Mouse (Mus musculus): ENCODE data around the gene Gpr39. TPM values are rescaled to one million over a fixed set of nuclear protein-coding genes. Genes with fewer than 3 reads are reported as not detected.

Gene Gpr39
- total and polyA plus RNA-seq, 2 experiments, result 3.7 to 5.2 TPM

- DNase-seq (ENCODE audit: extremely low read depth, low read depth, low spot score), result peak; percentile 6
- Histone ChIP-seq H3K4me3 (ENCODE audit: insufficient read depth, low read depth, low read length) (no peak overlapping the region), H3K27me3 (ENCODE audit: control insufficient read depth, insufficient read depth, low read length) (no peaks in the 10 kb centered on the region), H3K36me3 (ENCODE audit: control insufficient read depth, insufficient read depth, low read length) (no peaks in the 10 kb centered on the region), H3K79me2 (ENCODE audit: control insufficient read depth, insufficient read depth, low read length) (no peaks in the 10 kb centered on the region), H3K9ac (ENCODE audit: low read depth, low read length) (no peak overlapping the region), H3K27ac (replicated peaks; ENCODE audit: insufficient read depth, low read depth, low read length) (no peak overlapping the region), H3K4me1 (ENCODE audit: control insufficient read depth, insufficient read depth, low read length) (no peaks in the 10 kb centered on the region)
- TF ChIP-seq POLR2A (IDR thresholded peaks at IDR 0.05; ENCODE audit: extremely low read depth, insufficient read depth, low read length), result no peak
- WGBS, result 88% methylated on average over 1 of the region's 1 CpGs
Measured at GRCm38 (mm10) chr1:125652836-125653594, 23.8 kb upstream of the Gpr39 start.

GRCm38 (mm10) chr1:125657416-125657815 lies 19.4 kb upstream of the Gpr39 start:
- DNase-seq (ENCODE audit: extremely low read depth, low read depth, low spot score), result no peak
- no peak for TF ChIP-seq CTCF (IDR thresholded peaks at IDR 0.05; ENCODE audit: low read depth, low read length)
- no peak for TF ChIP-seq POLR2A (IDR thresholded peaks at IDR 0.05; ENCODE audit: extremely low read depth, insufficient read depth, low read length)
- Histone ChIP-seq H3K27ac (replicated peaks; ENCODE audit: insufficient read depth, low read depth, low read length) (no peak overlapping the region), H3K4me1 (ENCODE audit: control insufficient read depth, insufficient read depth, low read length) (no peaks in the 10 kb centered on the region), H3K4me3 (ENCODE audit: insufficient read depth, low read depth, low read length) (no peak overlapping the region), H3K9ac (ENCODE audit: low read depth, low read length) (no peak overlapping the region), H3K36me3 (ENCODE audit: control insufficient read depth, insufficient read depth, low read length) (no peaks in the 10 kb centered on the region), H3K79me2 (ENCODE audit: control insufficient read depth, insufficient read depth, low read length) (no peaks in the 10 kb centered on the region), H3K27me3 (ENCODE audit: control insufficient read depth, insufficient read depth, low read length) (no peaks in the 10 kb centered on the region)
- 82% methylated on average over 5 of the region's 5 CpGs for WGBS

GRCm38 (mm10) chr1:125660151-125660550 lies 16.6 kb upstream of the Gpr39 start:
- no peak overlapping the region for H3K4me3 ChIP-seq (ENCODE audit: insufficient read depth, low read depth, low read length)
- WGBS, result 90% methylated on average over 4 of the region's 4 CpGs
- no peak overlapping the region for H3K9ac ChIP-seq (ENCODE audit: low read depth, low read length)
- DNase-seq (ENCODE audit: extremely low read depth, low read depth, low spot score), result no peak
- no peaks in the 10 kb centered on the region for H3K79me2 ChIP-seq (ENCODE audit: control insufficient read depth, insufficient read depth, low read length)
- H3K27ac ChIP-seq (replicated peaks; ENCODE audit: insufficient read depth, low read depth, low read length), result no peak overlapping the region
- no peaks in the 10 kb centered on the region for H3K4me1 ChIP-seq (ENCODE audit: control insufficient read depth, insufficient read depth, low read length)
- H3K36me3 ChIP-seq (ENCODE audit: control insufficient read depth, insufficient read depth, low read length), result no peaks in the 10 kb centered on the region
- H3K27me3 ChIP-seq (ENCODE audit: control insufficient read depth, insufficient read depth, low read length), result no peaks in the 10 kb centered on the region
- TF ChIP-seq CTCF (IDR thresholded peaks at IDR 0.05; ENCODE audit: low read depth, low read length), result no peak
- TF ChIP-seq POLR2A (IDR thresholded peaks at IDR 0.05; ENCODE audit: extremely low read depth, insufficient read depth, low read length), result no peak

- no peaks in the 10 kb centered on the region for H3K4me1 ChIP-seq (ENCODE audit: control insufficient read depth, insufficient read depth, low read length)
- no peak overlapping the region for H3K4me3 ChIP-seq (ENCODE audit: insufficient read depth, low read depth, low read length)
- no peak for DNase-seq (ENCODE audit: extremely low read depth, low read depth, low spot score)
- WGBS, result 98% methylated on average over 4 of the region's 4 CpGs
- no peak for TF ChIP-seq POLR2A (IDR thresholded peaks at IDR 0.05; ENCODE audit: extremely low read depth, insufficient read depth, low read length)
- no peak for TF ChIP-seq CTCF (IDR thresholded peaks at IDR 0.05; ENCODE audit: low read depth, low read length)
- no peaks in the 10 kb centered on the region for H3K27me3 ChIP-seq (ENCODE audit: control insufficient read depth, insufficient read depth, low read length)
- no peaks in the 10 kb centered on the region for H3K36me3 ChIP-seq (ENCODE audit: control insufficient read depth, insufficient read depth, low read length)
- H3K9ac ChIP-seq (ENCODE audit: low read depth, low read length), result no peak overlapping the region
- H3K79me2 ChIP-seq (ENCODE audit: control insufficient read depth, insufficient read depth, low read length), result no peaks in the 10 kb centered on the region
- no peak overlapping the region for H3K27ac ChIP-seq (replicated peaks; ENCODE audit: insufficient read depth, low read depth, low read length)
Measured at GRCm38 (mm10) chr1:125660901-125661300, 15.9 kb upstream of the Gpr39 start.

- DNase-seq (ENCODE audit: extremely low read depth, low read depth, low spot score), result no peak
Measured at GRCm38 (mm10) chr1:125662058-125662457, 14.7 kb upstream of the Gpr39 start.

GRCm38 (mm10) chr1:125662660-125663059 lies 14.1 kb upstream of the Gpr39 start:
- Histone ChIP-seq H3K27ac (replicated peaks; ENCODE audit: insufficient read depth, low read depth, low read length) (no peak overlapping the region), H3K9ac (ENCODE audit: low read depth, low read length) (no peak overlapping the region), H3K4me1 (ENCODE audit: control insufficient read depth, insufficient read depth, low read length) (no peaks in the 10 kb centered on the region), H3K27me3 (ENCODE audit: control insufficient read depth, insufficient read depth, low read length) (no peaks in the 10 kb centered on the region), H3K4me3 (ENCODE audit: insufficient read depth, low read depth, low read length) (no peak overlapping the region), H3K36me3 (ENCODE audit: control insufficient read depth, insufficient read depth, low read length) (no peaks in the 10 kb centered on the region), H3K79me2 (ENCODE audit: control insufficient read depth, insufficient read depth, low read length) (no peaks in the 10 kb centered on the region)
- no peak for TF ChIP-seq POLR2A (IDR thresholded peaks at IDR 0.05; ENCODE audit: extremely low read depth, insufficient read depth, low read length)
- TF ChIP-seq CTCF (IDR thresholded peaks at IDR 0.05; ENCODE audit: low read depth, low read length), result no peak
- no peak for DNase-seq (ENCODE audit: extremely low read depth, low read depth, low spot score)
- WGBS, result 73% methylated on average over 5 of the region's 5 CpGs

More at GRCm38 (mm10) chr1:125662058-125662457, 14.7 kb upstream of the Gpr39 start:
- TF ChIP-seq POLR2A (IDR thresholded peaks at IDR 0.05; ENCODE audit: extremely low read depth, insufficient read depth, low read length) (no peak), CTCF (IDR thresholded peaks at IDR 0.05; ENCODE audit: low read depth, low read length) (no peak)
- WGBS, result 85% methylated on average over 2 of the region's 2 CpGs
- Histone ChIP-seq H3K27me3 (ENCODE audit: control insufficient read depth, insufficient read depth, low read length) (no peaks in the 10 kb centered on the region), H3K36me3 (ENCODE audit: control insufficient read depth, insufficient read depth, low read length) (no peaks in the 10 kb centered on the region), H3K4me3 (ENCODE audit: insufficient read depth, low read depth, low read length) (no peak overlapping the region), H3K27ac (replicated peaks; ENCODE audit: insufficient read depth, low read depth, low read length) (no peak overlapping the region), H3K79me2 (ENCODE audit: control insufficient read depth, insufficient read depth, low read length) (no peaks in the 10 kb centered on the region), H3K4me1 (ENCODE audit: control insufficient read depth, insufficient read depth, low read length) (no peaks in the 10 kb centered on the region), H3K9ac (ENCODE audit: low read depth, low read length) (no peak overlapping the region)
